Mouse (Mus musculus): ENCODE measurements around the gene Podn. TPM values are rescaled to one million over a fixed set of nuclear protein-coding genes. Genes with fewer than 3 reads are reported as not detected.

Podn gene
- total RNA-seq, 4 experiments from 2014 or later, result 5.1 to 7.9 (median 5.5) TPM

- DNase-seq (ENCODE audit: low spot score in 2 of 2), result no peak
These were observed 128.1 kb downstream of the Podn start, which contains the start of gene Slc1a7 for GRCm38 (mm10) chr4:107967966-107968682. Slc1a7 (plus strand) TSS chr4:107968332.

GRCm38 (mm10) chr4:107966416-107967109 is 129.7 kb downstream of the Podn start:
- DNase-seq (ENCODE audit: low spot score in 2 of 2), result no peak

Small RNAs within 50 kb of the gene (microRNA-seq; reads per million reads assigned to microRNA genes)
- not detected for gene Mir6397

Other genes with a start within 250 kb of the Podn start
- 10 to 100 TPM; 26.1 to 33.5 (median 27.6) TPM for gene Magoh, start 216.7 kb downstream of the Podn start, total RNA-seq (2022)
- 10 to 100 TPM; 40.3 to 44.0 (median 43.0) TPM for gene 0610037L13Rik, start 206.6 kb downstream of the Podn start, total RNA-seq (2022)
- 10 to 100 TPM; 47.3 to 67.2 (median 53.9) TPM for gene Cpt2, start 172.8 kb downstream of the Podn start, total RNA-seq (2022)
- gene Slc1a7, start 128.1 kb downstream of the Podn start, total RNA-seq (2022), result under 1 TPM in 3 of 4 experiments, not detected in 1; 0.15 to 0.27 (median 0.16) TPM
- gene Scp2, start 48.6 kb upstream of the Podn start, total RNA-seq (2022), result 100 to 1,000 TPM; 159 to 176 (median 161) TPM
- 1 to 10 TPM; 6.3 to 9.1 (median 7.4) TPM for gene Echdc2, start 69.0 kb upstream of the Podn start, total RNA-seq (2022)
- 1 to 10 TPM in 3 of 4 experiments, under 1 TPM in 1; 0.56 to 1.6 (median 1.2) TPM for gene Zyg11a, start 121.6 kb upstream of the Podn start, total RNA-seq (2022)
- 10 to 100 TPM; 58.6 to 67.0 (median 65.0) TPM for gene Zyg11b, start 204.7 kb upstream of the Podn start, total RNA-seq (2022)
- 10 to 100 TPM; 26.4 to 40.8 (median 33.7) TPM for gene Coa7, start 231.7 kb upstream of the Podn start, total RNA-seq (2022)